Mouse (Mus musculus) embryonic facial prominence, embryonic 13.5 days (tissue): ENCODE measurements around the gene Calm1. TPM values are rescaled to one million over a fixed set of nuclear protein-coding genes. Genes with fewer than 3 reads are reported as not detected.
"Not testable (repeated sequence)": the region's sequence is repeated elsewhere in the genome, so short reads cannot be mapped to it uniquely, and the experiment has no call there.

Source experiments
- ATAC-seq: fragments of 200-750 bp; cut with Nextera tagmentation; 2 replicates; pipeline ENCODE4 v1.8.0; 2017; ENCODE audit warnings: low read depth; ENCODE audit not compliant: insufficient number of reproducible peaks, insufficient read depth, low FRiP score, low TSS enrichment
- H3K27ac ChIP-seq: fragments of 300-500 bp; sonication (generic); 2 replicates; pipeline ENCODE4 v1.5.1; 2015; ENCODE audit warnings: moderate library complexity, mild to moderate bottlenecking, inconsistent platforms
- H3K27me3 ChIP-seq: fragments of 300-500 bp; sonication (generic); 2 replicates; pipeline ENCODE4 v1.6.1; 2015; ENCODE audit warnings: mild to moderate bottlenecking, inconsistent platforms
- H3K36me3 ChIP-seq: fragments of 300-500 bp; sonication (generic); 2 replicates; pipeline ENCODE4 v1.6.1; 2015; ENCODE audit warnings: mild to moderate bottlenecking, inconsistent platforms
- H3K4me1 ChIP-seq: fragments of 300-500 bp; sonication (generic); 2 replicates; pipeline ENCODE4 v1.6.1; 2015; ENCODE audit warnings: inconsistent platforms
- H3K4me2 ChIP-seq: fragments of 300-500 bp; sonication (generic); 2 replicates; pipeline ENCODE4 v1.6.1; 2015; ENCODE audit warnings: moderate library complexity, mild to moderate bottlenecking, inconsistent platforms
- H3K4me3 ChIP-seq: fragments of 300-500 bp; sonication (generic); 2 replicates; pipeline ENCODE4 v1.5.1; 2015; ENCODE audit warnings: mild to moderate bottlenecking, inconsistent platforms
- H3K9ac ChIP-seq: fragments of 300-500 bp; sonication (generic); 2 replicates; pipeline ENCODE4 v1.6.1; 2015; ENCODE audit warnings: mild to moderate bottlenecking, inconsistent platforms
- H3K9me3 ChIP-seq: fragments of 300-500 bp; sonication (generic); 2 replicates; pipeline ENCODE4 v1.6.1; 2016; ENCODE audit warnings: inconsistent platforms
- WGBS: fragments of 180-500 bp; shearing (Covaris S2); methylation state at CpG from one replicate; pipeline ENCODE4 v1.1.7; 2015; ENCODE audit warnings: mixed read lengths; 5-methylcytosine and 5-hydroxymethylcytosine counted together
- polyA plus RNA-seq: library from polyadenylated mRNA; unstranded; fragments of >200 nt; fragmentation: Nextera tagmentation; extraction: Ambion mirVana; gene quantifications from 2 replicates; pipeline ENCODE4 v1.2.1, GENCODE M21; 2015

Gene Calm1
- polyA plus RNA-seq, 1 experiment from 2014 or later = 1,351 TPM

- Histone ChIP-seq H3K4me2 (no peak overlapping the region), H3K27me3 (no peaks in the 10 kb centered on the region), H3K4me1 (peaks cover 22% of the 10 kb centered on the region), H3K9me3 (peaks cover 7% of the 10 kb centered on the region; the same call in 1 of the 2 replicates), H3K36me3 (peaks cover 27% of the 10 kb centered on the region), H3K4me3 (no peak overlapping the region), H3K9ac (no peak overlapping the region), H3K27ac (no peak overlapping the region)
- 53% methylated on average over 3 of the region's 3 CpGs for WGBS
- no peak for ATAC-seq
These were observed 13.2 kb downstream of the Calm1 start for GRCm38 (mm10) chr12:100212397-100212796.

- no peak overlapping the region for H3K27ac ChIP-seq
- no peak overlapping the region for H3K9ac ChIP-seq
- peaks cover 19% of the 10 kb centered on the region; the same call in 1 of the 2 replicates for H3K36me3 ChIP-seq
- H3K27me3 ChIP-seq = no peaks in the 10 kb centered on the region
- ATAC-seq = no peak
- peaks cover 22% of the 10 kb centered on the region for H3K4me1 ChIP-seq
- H3K4me3 ChIP-seq = no peak overlapping the region
- peaks cover 7% of the 10 kb centered on the region; the same call in 1 of the 2 replicates for H3K9me3 ChIP-seq
- H3K4me2 ChIP-seq = no peak overlapping the region
- WGBS = 68% methylated on average over 2 of the region's 2 CpGs
These were observed 13.9 kb downstream of the Calm1 start for GRCm38 (mm10) chr12:100213162-100213561.

GRCm38 (mm10) chr12:100214156-100214555 lies 14.9 kb downstream of the Calm1 start:
- H3K9me3 ChIP-seq = peaks cover 7% of the 10 kb centered on the region; the same call in 1 of the 2 replicates
- H3K27ac ChIP-seq = no peak overlapping the region
- H3K4me3 ChIP-seq = no peak overlapping the region
- H3K9ac ChIP-seq = no peak overlapping the region
- no peaks in the 10 kb centered on the region for H3K27me3 ChIP-seq
- H3K36me3 ChIP-seq = peaks cover 13% of the 10 kb centered on the region; the same call in 1 of the 2 replicates
- WGBS = 93% methylated on average over 10 of the region's 10 CpGs
- peaks cover 22% of the 10 kb centered on the region for H3K4me1 ChIP-seq
- ATAC-seq = no peak
- no peak overlapping the region for H3K4me2 ChIP-seq

GRCm38 (mm10) chr12:100214738-100215137 lies 15.5 kb downstream of the Calm1 start:
- Histone ChIP-seq H3K27me3 (no peaks in the 10 kb centered on the region), H3K27ac (no peak overlapping the region), H3K9ac (no peak overlapping the region), H3K4me3 (no peak overlapping the region), H3K9me3 (peaks cover 7% of the 10 kb centered on the region; the same call in 1 of the 2 replicates), H3K4me2 (no peak overlapping the region), H3K36me3 (peaks cover 7% of the 10 kb centered on the region; the same call in 1 of the 2 replicates), H3K4me1 (peaks cover 22% of the 10 kb centered on the region)
- 73% methylated on average over 3 of the region's 3 CpGs for WGBS
- ATAC-seq = no peak

GRCm38 (mm10) chr12:100217087-100217486 lies 17.9 kb downstream of the Calm1 start:
- not testable (repeated sequence) for H3K4me2 ChIP-seq, ATAC-seq, H3K9me3 ChIP-seq, H3K27ac ChIP-seq, H3K4me1 ChIP-seq, H3K27me3 ChIP-seq, H3K4me3 ChIP-seq, H3K36me3 ChIP-seq, H3K9ac ChIP-seq
- 90% methylated on average over 2 of the region's 2 CpGs for WGBS

- WGBS = 72% methylated on average over 4 of the region's 4 CpGs
- no peak overlapping the region for H3K9ac ChIP-seq
- no peaks in the 10 kb centered on the region for H3K36me3 ChIP-seq
These were observed 20.8 kb downstream of the Calm1 start for GRCm38 (mm10) chr12:100220012-100220411.

GRCm38 (mm10) chr12:100221608-100222321 lies 22.5 kb downstream of the Calm1 start:
- peaks cover 27% of the 10 kb centered on the region for H3K4me1 ChIP-seq
- no peak overlapping the region for H3K9ac ChIP-seq
- no peaks in the 10 kb centered on the region for H3K36me3 ChIP-seq
- 36% methylated on average over 11 of the region's 11 CpGs for WGBS
- no peak overlapping the region for H3K27ac ChIP-seq
- no peaks in the 10 kb centered on the region for H3K9me3 ChIP-seq
- no peak overlapping the region for H3K4me3 ChIP-seq
- ATAC-seq = no peak
- H3K27me3 ChIP-seq = no peaks in the 10 kb centered on the region
- H3K4me2 ChIP-seq = 0 out of 2 replicates have a peak overlapping the region, but pooled peaks have one; percentile 7

More at GRCm38 (mm10) chr12:100220012-100220411, 20.8 kb downstream of the Calm1 start:
- ATAC-seq = no peak
- Histone ChIP-seq H3K9me3 (no peaks in the 10 kb centered on the region), H3K4me1 (peaks cover 24% of the 10 kb centered on the region), H3K4me2 (no peak overlapping the region), H3K27ac (no peak overlapping the region), H3K4me3 (no peak overlapping the region), H3K27me3 (no peaks in the 10 kb centered on the region)

- Histone ChIP-seq H3K4me2 (no peak overlapping the region), H3K27me3 (no peaks in the 10 kb centered on the region), H3K27ac (no peak overlapping the region), H3K9me3 (no peaks in the 10 kb centered on the region), H3K36me3 (no peaks in the 10 kb centered on the region), H3K4me3 (no peak overlapping the region), H3K9ac (no peak overlapping the region), H3K4me1 (peaks cover 27% of the 10 kb centered on the region)
- 73% methylated on average over 13 of the region's 13 CpGs for WGBS
- ATAC-seq = no peak
These were observed 23.2 kb downstream of the Calm1 start for GRCm38 (mm10) chr12:100222322-100222993.

GRCm38 (mm10) chr12:100223531-100223930 lies 24.3 kb downstream of the Calm1 start:
- Histone ChIP-seq H3K9ac (no peak overlapping the region), H3K4me3 (no peak overlapping the region), H3K27ac (0 out of 2 replicates have a peak overlapping the region, but pooled peaks have one; percentile 35), H3K36me3 (no peaks in the 10 kb centered on the region), H3K9me3 (no peaks in the 10 kb centered on the region), H3K4me1 (peaks cover 31% of the 10 kb centered on the region), H3K4me2 (0 out of 2 replicates have a peak overlapping the region, but pooled peaks have one; percentile 5), H3K27me3 (no peaks in the 10 kb centered on the region)
- 67% methylated on average over 8 of the region's 8 CpGs for WGBS
- no peak for ATAC-seq

- Histone ChIP-seq H3K4me2 (no peak overlapping the region), H3K9ac (no peak overlapping the region), H3K9me3 (no peaks in the 10 kb centered on the region), H3K27ac (no peak overlapping the region), H3K27me3 (no peaks in the 10 kb centered on the region), H3K4me3 (no peak overlapping the region), H3K4me1 (peaks cover 31% of the 10 kb centered on the region), H3K36me3 (no peaks in the 10 kb centered on the region)
- ATAC-seq = no peak
- WGBS = 85% methylated on average over 4 of the region's 4 CpGs
These were observed 26.0 kb downstream of the Calm1 start for GRCm38 (mm10) chr12:100225196-100225595.

GRCm38 (mm10) chr12:100226073-100226472 lies 26.8 kb downstream of the Calm1 start:
- H3K36me3 ChIP-seq = no peaks in the 10 kb centered on the region
- H3K4me3 ChIP-seq = no peak overlapping the region
- no peak overlapping the region for H3K9ac ChIP-seq
- H3K27me3 ChIP-seq = no peaks in the 10 kb centered on the region
- H3K9me3 ChIP-seq = no peaks in the 10 kb centered on the region
- WGBS = 66% methylated on average over 5 of the region's 5 CpGs
- ATAC-seq = no peak
- H3K27ac ChIP-seq = no peak overlapping the region
- peaks cover 31% of the 10 kb centered on the region for H3K4me1 ChIP-seq
- no peak overlapping the region for H3K4me2 ChIP-seq

- Histone ChIP-seq H3K27ac (no peak overlapping the region), H3K27me3 (no peaks in the 10 kb centered on the region), H3K9me3 (no peaks in the 10 kb centered on the region), H3K9ac (no peak overlapping the region), H3K36me3 (no peaks in the 10 kb centered on the region), H3K4me2 (no peak overlapping the region), H3K4me1 (peaks cover 27% of the 10 kb centered on the region), H3K4me3 (no peak overlapping the region)
- WGBS = 66% methylated on average over 8 of the region's 8 CpGs
- ATAC-seq = no peak
These were observed 27.4 kb downstream of the Calm1 start for GRCm38 (mm10) chr12:100226621-100227020.
